Mouse (Mus musculus): ENCODE measurements around the gene Spata25. TPM values are rescaled to one million over a fixed set of nuclear protein-coding genes. Genes with fewer than 3 reads are reported as not detected.

Spata25 gene
- polyA plus RNA-seq, 1 experiment from 2014 or later: not detected

DNA sequence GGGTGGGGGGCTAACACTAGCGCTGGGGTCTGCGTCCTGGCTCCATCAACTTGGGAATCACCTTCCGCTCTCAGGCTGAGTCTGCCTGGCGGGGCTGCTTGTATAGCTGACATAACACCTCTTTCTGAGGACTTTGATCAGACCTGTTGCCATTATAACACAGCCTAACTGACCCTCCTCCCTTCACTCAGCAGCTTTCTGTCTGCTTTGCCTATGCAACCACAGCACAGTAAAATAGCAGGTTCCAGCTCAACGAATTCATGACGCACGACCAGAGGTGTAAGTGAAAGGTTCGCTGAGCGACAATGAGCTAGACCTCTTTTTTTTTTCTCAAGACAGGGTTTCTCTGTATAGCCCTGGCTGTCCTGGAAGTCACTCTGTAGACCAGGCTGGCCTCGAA lies 2.7 kb upstream of the Spata25 start:
- Histone ChIP-seq H3K4me1 (replicated peaks; ENCODE audit: control insufficient read depth, insufficient read depth) (peaks cover 2% of the 10 kb centered on the region; the same call in 1 of the 2 replicates), H3K9ac (ENCODE audit: low read length) (no peak overlapping the region), H3K27me3 (ENCODE audit: control insufficient read depth, insufficient read depth, low read length) (no peaks in the 10 kb centered on the region), H3K9me3 (ENCODE audit: control insufficient read depth, low read length) (no peaks in the 10 kb centered on the region), H3K4me3 (ENCODE audit: low read depth, low read length) (no peak overlapping the region), H3K36me3 (ENCODE audit: control insufficient read depth, insufficient read depth, low read length) (peaks cover 7% of the 10 kb centered on the region; the same call in 1 of the 2 replicates), H3K27ac (replicated peaks) (no peak overlapping the region), H3K4me2 (replicated peaks; ENCODE audit: low read depth) (no peak overlapping the region)
- TF ChIP-seq CTCF (IDR thresholded peaks at IDR 0.05; ENCODE audit: low read depth): no peak
- no peak for TF ChIP-seq EP300 (optimal IDR thresholded peaks at IDR 0.05)
- WGBS: 82% methylated on average over 10 of the region's 10 CpGs
- no peak for DNase-seq (ENCODE audit: low spot score)
- ATAC-seq (ENCODE audit: low FRiP score, low TSS enrichment): no peak

DNA sequence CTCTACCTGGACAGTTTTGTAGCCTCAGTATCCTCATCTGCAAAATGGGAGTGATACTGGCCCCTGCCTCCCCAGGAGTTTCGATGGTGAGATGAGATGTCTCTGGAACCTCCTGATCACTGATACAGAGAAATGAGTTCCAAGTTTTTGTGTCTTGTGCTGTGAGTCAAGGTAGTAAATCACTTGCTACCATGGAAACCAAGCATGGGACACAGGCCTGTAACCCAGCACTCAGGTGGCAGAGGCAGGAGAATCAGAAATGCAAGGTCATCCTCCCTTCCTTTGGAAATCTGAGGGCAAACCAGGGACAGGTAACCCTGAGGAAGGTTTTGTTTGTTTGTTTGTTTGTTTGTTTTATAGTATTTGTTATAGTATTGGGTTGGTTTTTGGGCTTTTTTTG lies 753 bp upstream of the Spata25 start:
- H3K9ac ChIP-seq (ENCODE audit: low read length): no peak overlapping the region
- no peak for ATAC-seq (ENCODE audit: low FRiP score, low TSS enrichment)
- peaks cover 16% of the 10 kb centered on the region; the same call in 1 of the 2 replicates for H3K36me3 ChIP-seq (ENCODE audit: control insufficient read depth, insufficient read depth, low read length)
- H3K4me3 ChIP-seq (ENCODE audit: low read depth, low read length): no peak overlapping the region
- H3K4me1 ChIP-seq (replicated peaks; ENCODE audit: control insufficient read depth, insufficient read depth): 0 out of 2 replicates have a peak, but pooled peaks cover 2% of the 10 kb centered on the region
- H3K27me3 ChIP-seq (ENCODE audit: control insufficient read depth, insufficient read depth, low read length): no peaks in the 10 kb centered on the region
- 92% methylated on average over 1 of the region's 1 CpGs for WGBS
- TF ChIP-seq CTCF (IDR thresholded peaks at IDR 0.05; ENCODE audit: low read depth) (no peak), EP300 (optimal IDR thresholded peaks at IDR 0.05) (no peak)
- H3K27ac ChIP-seq (replicated peaks): no peak overlapping the region
- H3K9me3 ChIP-seq (ENCODE audit: control insufficient read depth, low read length): no peaks in the 10 kb centered on the region
- no peak for DNase-seq (ENCODE audit: low spot score)
- H3K4me2 ChIP-seq (replicated peaks; ENCODE audit: low read depth): no peak overlapping the region

DNA sequence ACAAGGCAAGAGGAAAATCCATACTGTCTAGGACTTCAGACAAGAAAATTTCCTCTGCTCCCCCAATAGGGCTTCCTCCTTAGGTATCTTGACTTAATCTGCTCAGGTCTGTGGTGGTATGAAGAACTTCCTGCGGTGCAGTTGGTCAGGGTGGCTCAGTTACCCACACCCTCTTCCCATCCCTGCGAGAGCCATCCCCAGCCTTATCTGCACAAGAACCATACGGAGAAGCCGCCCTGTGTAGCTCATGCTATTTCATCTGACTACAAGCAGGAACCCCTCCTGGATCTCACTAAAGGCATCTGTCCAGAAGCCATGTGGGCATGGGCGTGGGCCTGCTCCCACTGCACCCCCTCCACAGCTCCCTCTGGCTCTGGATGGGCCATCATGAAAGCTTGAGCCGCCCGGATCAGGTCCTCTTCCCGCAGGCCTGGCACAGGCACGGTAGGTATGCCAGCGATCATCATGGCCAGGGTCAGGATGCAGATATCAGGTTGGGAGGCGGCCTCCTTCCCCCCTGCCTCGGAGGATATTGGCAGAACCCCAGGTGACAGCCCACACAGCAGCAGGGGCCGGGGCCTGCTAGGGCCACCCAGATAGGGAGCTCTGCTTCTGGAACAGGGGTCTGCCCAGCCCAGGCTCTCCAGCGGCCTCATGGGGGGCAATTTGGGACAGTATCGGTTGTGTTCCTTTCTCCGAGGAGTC lies 1.0 kb downstream of the Spata25 start:
- 90% methylated on average over 15 of the region's 16 CpGs for WGBS
- DNase-seq (ENCODE audit: low spot score): no peak
- Histone ChIP-seq H3K27ac (replicated peaks) (no peak overlapping the region), H3K27me3 (ENCODE audit: control insufficient read depth, insufficient read depth, low read length) (no peaks in the 10 kb centered on the region), H3K9ac (ENCODE audit: low read length) (no peak overlapping the region), H3K4me3 (ENCODE audit: low read depth, low read length) (no peak overlapping the region), H3K36me3 (ENCODE audit: control insufficient read depth, insufficient read depth, low read length) (peaks cover 16% of the 10 kb centered on the region; the same call in 1 of the 2 replicates), H3K4me2 (replicated peaks; ENCODE audit: low read depth) (no peak overlapping the region), H3K9me3 (ENCODE audit: control insufficient read depth, low read length) (no peaks in the 10 kb centered on the region), H3K4me1 (replicated peaks; ENCODE audit: control insufficient read depth, insufficient read depth) (0 out of 2 replicates have a peak, but pooled peaks cover 2% of the 10 kb centered on the region)
- no peak for TF ChIP-seq CTCF (IDR thresholded peaks at IDR 0.05; ENCODE audit: low read depth)
- TF ChIP-seq EP300 (optimal IDR thresholded peaks at IDR 0.05): no peak
- ATAC-seq (ENCODE audit: low FRiP score, low TSS enrichment): no peak

DNA sequence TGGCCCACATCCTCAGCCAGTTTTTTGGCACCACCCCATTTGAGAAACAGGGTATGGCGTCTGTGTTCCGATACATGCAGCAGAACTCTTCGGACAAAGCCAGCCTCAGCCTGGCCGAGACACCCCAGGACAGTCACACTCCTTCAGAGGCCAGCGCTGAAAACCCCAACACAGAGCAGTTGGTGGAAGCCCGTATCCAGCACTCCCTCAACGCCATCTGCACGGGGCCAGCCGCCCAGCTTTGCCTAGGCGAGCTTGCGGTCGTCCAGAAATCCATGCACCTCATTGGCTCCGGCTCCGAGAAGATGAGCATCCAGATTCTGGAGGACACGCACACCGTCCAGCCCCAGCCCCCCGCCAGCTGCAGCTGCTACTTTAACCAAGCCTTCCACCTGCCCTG lies 2.8 kb downstream of the Spata25 start:
- Histone ChIP-seq H3K27ac (replicated peaks) (no peak overlapping the region), H3K4me3 (ENCODE audit: low read depth, low read length) (no peak overlapping the region), H3K27me3 (ENCODE audit: control insufficient read depth, insufficient read depth, low read length) (no peaks in the 10 kb centered on the region), H3K36me3 (ENCODE audit: control insufficient read depth, insufficient read depth, low read length) (peaks cover 16% of the 10 kb centered on the region; the same call in 1 of the 2 replicates), H3K9me3 (ENCODE audit: control insufficient read depth, low read length) (no peaks in the 10 kb centered on the region), H3K9ac (ENCODE audit: low read length) (no peak overlapping the region), H3K4me2 (replicated peaks; ENCODE audit: low read depth) (no peak overlapping the region), H3K4me1 (replicated peaks; ENCODE audit: control insufficient read depth, insufficient read depth) (0 out of 2 replicates have a peak, but pooled peaks cover 2% of the 10 kb centered on the region)
- ATAC-seq (ENCODE audit: low FRiP score, low TSS enrichment) (no peak), DNase-seq (ENCODE audit: low spot score) (no peak)
- TF ChIP-seq EP300 (optimal IDR thresholded peaks at IDR 0.05) (no peak), CTCF (IDR thresholded peaks at IDR 0.05; ENCODE audit: low read depth) (no peak)
- WGBS: 97% methylated on average over 17 of the region's 17 CpGs

DNA sequence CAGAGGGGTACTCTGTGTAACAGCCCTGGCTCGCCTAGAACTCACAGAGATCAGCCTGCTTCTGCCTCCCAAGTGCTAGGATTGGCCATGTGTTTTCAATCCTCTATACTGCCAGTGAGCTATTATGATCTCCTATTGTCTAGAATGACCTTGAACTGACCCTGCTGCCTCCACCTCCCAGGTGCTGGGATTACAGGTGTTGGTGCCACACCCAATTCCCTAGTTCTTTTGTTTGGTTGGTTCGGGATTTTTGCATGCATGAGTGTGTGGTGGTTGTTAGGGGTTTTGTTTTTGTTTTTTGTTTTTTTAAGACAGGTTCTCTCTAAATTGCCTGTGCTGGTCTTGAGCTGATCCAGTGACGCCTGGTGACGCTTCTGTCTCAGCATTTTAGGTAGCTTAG lies 4.4 kb downstream of the Spata25 start:
- no peak overlapping the region for H3K4me2 ChIP-seq (replicated peaks; ENCODE audit: low read depth)
- TF ChIP-seq EP300 (optimal IDR thresholded peaks at IDR 0.05): no peak
- TF ChIP-seq CTCF (IDR thresholded peaks at IDR 0.05; ENCODE audit: low read depth): no peak
- no peaks in the 10 kb centered on the region for H3K9me3 ChIP-seq (ENCODE audit: control insufficient read depth, low read length)
- no peak overlapping the region for H3K4me3 ChIP-seq (ENCODE audit: low read depth, low read length)
- peaks cover 16% of the 10 kb centered on the region; the same call in 1 of the 2 replicates for H3K36me3 ChIP-seq (ENCODE audit: control insufficient read depth, insufficient read depth, low read length)
- ATAC-seq (ENCODE audit: low FRiP score, low TSS enrichment) (no peak), DNase-seq (ENCODE audit: low spot score) (no peak)
- H3K27ac ChIP-seq (replicated peaks): no peak overlapping the region
- H3K27me3 ChIP-seq (ENCODE audit: control insufficient read depth, insufficient read depth, low read length): no peaks in the 10 kb centered on the region
- no peak overlapping the region for H3K9ac ChIP-seq (ENCODE audit: low read length)
- 90% methylated on average over 4 of the region's 4 CpGs for WGBS
- 0 out of 2 replicates have a peak, but pooled peaks cover 2% of the 10 kb centered on the region for H3K4me1 ChIP-seq (replicated peaks; ENCODE audit: control insufficient read depth, insufficient read depth)

DNA sequence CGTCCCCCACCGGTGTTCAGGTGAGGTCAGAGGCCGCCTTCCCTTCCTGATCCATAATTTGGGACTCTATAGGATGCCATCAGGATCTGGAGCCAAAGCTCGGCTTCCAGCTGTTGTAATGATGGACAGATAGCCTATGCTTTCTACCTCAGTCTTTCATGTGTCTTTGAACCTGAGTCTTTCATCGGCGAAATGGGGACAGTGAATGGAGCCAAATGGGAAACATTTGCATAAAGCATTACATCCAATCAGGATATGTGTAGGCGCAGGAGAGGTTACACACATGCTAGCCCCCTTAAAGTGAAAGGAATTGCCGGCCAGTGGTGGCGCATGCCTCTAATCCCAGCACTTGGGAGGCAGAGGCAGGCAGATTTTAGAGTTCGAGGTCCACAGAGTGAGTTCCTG lies 5.2 kb downstream of the Spata25 start:
- H3K4me2 ChIP-seq (replicated peaks; ENCODE audit: low read depth): peak overlapping the region; percentile 71
- peak overlapping the region; percentile 71 for H3K4me3 ChIP-seq (ENCODE audit: low read depth, low read length)
- WGBS: 1% methylated on average over 10 of the region's 10 CpGs
- no peaks in the 10 kb centered on the region for H3K27me3 ChIP-seq (ENCODE audit: control insufficient read depth, insufficient read depth, low read length)
- H3K9me3 ChIP-seq (ENCODE audit: control insufficient read depth, low read length): no peaks in the 10 kb centered on the region
- H3K4me1 ChIP-seq (replicated peaks; ENCODE audit: control insufficient read depth, insufficient read depth): 0 out of 2 replicates have a peak, but pooled peaks cover 2% of the 10 kb centered on the region
- peak; percentile 35 for ATAC-seq (ENCODE audit: low FRiP score, low TSS enrichment)
- H3K27ac ChIP-seq (replicated peaks): peak overlapping the region; percentile 81
- peak overlapping the region; percentile 64 for H3K9ac ChIP-seq (ENCODE audit: low read length)
- H3K36me3 ChIP-seq (ENCODE audit: control insufficient read depth, insufficient read depth, low read length): peaks cover 16% of the 10 kb centered on the region; the same call in 1 of the 2 replicates
- peak; percentile 43 for DNase-seq (ENCODE audit: low spot score)
- TF ChIP-seq CTCF (IDR thresholded peaks at IDR 0.05; ENCODE audit: low read depth) (peak; percentile 24; the same call in 1 of the 2 replicates), EP300 (optimal IDR thresholded peaks at IDR 0.05) (no peak)
